Mouse (Mus musculus): ENCODE results near the gene Nav2.
A peak's percentile ranks its signal among the peaks of the same experiment; 100 is the strongest.

DNA sequence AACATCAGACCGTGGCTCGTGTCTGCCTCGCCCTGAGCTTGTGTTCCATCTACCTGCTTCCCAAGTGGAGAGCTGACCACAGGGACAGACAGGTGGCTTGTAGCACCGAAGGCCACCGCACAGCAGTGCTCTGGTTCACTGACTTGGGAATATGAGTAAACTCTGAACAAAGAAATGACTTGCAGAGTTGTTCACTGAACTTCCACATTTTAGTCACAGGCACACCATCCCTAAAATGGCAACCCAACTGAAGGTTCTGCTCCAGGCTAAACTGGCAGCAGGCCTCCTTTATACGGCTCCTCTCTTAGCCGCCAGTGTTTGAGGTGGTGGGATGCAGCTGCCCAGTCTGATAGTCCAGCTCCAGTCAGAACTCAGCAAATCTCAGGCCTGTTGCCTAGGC, 343.9 kb downstream of the Nav2 start:
- TF ChIP-seq RCOR1 (conservative IDR thresholded peaks at IDR 0.05; ENCODE audit: low read depth, low read length) (no peak), MXI1 (IDR thresholded peaks at IDR 0.05; ENCODE audit: low read depth, low read length) (no peak), CTCF (conservative IDR thresholded peaks at IDR 0.05 in 1 of 2, IDR thresholded peaks at IDR 0.05 in 1 of 2; ENCODE audit: low read depth in 2 of 2, low read length in 2 of 2) (no peak), MAX (IDR thresholded peaks at IDR 0.05; ENCODE audit: low read length) (no peak), IRF4 (IDR thresholded peaks at IDR 0.05; ENCODE audit: low read depth, low read length) (peak; percentile 37; the same call in 1 of the 2 replicates), USF1 (IDR thresholded peaks at IDR 0.05; ENCODE audit: low read depth, low read length) (no peak), MAFK (IDR thresholded peaks at IDR 0.05; ENCODE audit: insufficient replicate concordance, low read length) (no peak)
